Mouse (Mus musculus): ENCODE measurements around the gene Fam69a.

DNA sequence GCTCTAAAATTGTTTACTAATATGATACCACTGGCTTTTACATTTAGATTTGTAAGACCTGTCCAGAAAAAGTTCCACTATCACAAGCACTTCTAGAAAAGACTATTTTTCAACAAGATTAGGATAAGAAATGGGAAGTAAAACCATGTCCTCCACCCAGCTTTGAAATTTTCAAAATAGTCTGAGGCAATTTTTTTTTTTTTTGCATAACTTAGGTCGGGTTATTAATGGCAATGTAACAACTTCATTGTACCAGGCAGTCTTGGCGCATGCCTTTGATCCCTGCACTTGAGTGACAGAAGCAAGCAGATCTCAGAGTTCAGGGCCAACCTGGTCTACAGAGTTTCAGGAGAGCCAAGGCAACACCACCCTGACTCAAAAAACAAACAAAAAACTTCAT lies 117.2 kb downstream of the Fam69a start:
- TF ChIP-seq GATA1 (IDR thresholded peaks at IDR 0.05; ENCODE audit: borderline replicate concordance, low read length) = no peak
- no peak for TF ChIP-seq FLI1 (IDR thresholded peaks at IDR 0.05; ENCODE audit: low read length)
